Mouse (Mus musculus): ENCODE results near the gene Myo9a. TPM values are rescaled to one million over a fixed set of nuclear protein-coding genes. Genes with fewer than 3 reads are reported as not detected.

Myo9a gene
- polyA plus RNA-seq (2012; rRNA removed), result 20.8 and 21.9 TPM in 2 replicates

GRCm38 (mm10) chr9:59750267-59751065 is at the start of gene Myo9a, which contains the start of gene Senp8:
Myo9a (plus strand) TSS chr9:59750896.
Senp8 (minus strand) TSS chr9:59750710.
- DNase-seq (ENCODE audit: extremely low spot score in 1 of 2, low spot score in 1 of 2), result peak; percentile 98 to 100

DNA sequence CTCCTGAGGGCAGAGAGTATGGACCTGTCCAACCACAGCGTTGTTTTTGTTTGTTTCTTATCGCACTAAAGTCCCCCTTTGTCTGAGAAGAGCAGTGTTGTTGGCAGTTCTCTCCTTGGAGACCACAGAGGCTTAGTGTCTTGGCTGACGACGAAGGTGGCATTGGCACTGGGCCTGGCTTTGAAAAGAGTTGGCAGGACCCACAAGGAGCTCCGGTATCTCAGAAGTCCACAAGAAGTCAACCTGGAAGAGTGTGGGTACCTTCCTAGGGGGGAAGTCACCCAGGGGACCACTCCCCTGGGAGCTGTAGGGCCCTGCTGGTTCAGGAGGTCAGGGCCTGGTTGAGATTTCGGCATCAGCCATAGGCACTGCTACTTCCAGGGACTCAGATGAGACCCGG is 49.6 kb upstream of the Myo9a start:
- DNase-seq (ENCODE audit: extremely low spot score in 1 of 2, low spot score in 1 of 2), result no peak

- DNase-seq (ENCODE audit: extremely low spot score in 1 of 2, low spot score in 1 of 2), result no peak
Observed at GRCm38 (mm10) chr9:59703099-59703498, 47.6 kb upstream of the Myo9a start.

- DNase-seq (ENCODE audit: extremely low spot score in 1 of 2, low spot score in 1 of 2), result no peak
Observed at GRCm38 (mm10) chr9:59706850-59707825, 43.6 kb upstream of the Myo9a start.

GRCm38 (mm10) chr9:59709225-59709624 is 41.5 kb upstream of the Myo9a start:
- no peak for DNase-seq (ENCODE audit: extremely low spot score in 1 of 2, low spot score in 1 of 2)

DNA sequence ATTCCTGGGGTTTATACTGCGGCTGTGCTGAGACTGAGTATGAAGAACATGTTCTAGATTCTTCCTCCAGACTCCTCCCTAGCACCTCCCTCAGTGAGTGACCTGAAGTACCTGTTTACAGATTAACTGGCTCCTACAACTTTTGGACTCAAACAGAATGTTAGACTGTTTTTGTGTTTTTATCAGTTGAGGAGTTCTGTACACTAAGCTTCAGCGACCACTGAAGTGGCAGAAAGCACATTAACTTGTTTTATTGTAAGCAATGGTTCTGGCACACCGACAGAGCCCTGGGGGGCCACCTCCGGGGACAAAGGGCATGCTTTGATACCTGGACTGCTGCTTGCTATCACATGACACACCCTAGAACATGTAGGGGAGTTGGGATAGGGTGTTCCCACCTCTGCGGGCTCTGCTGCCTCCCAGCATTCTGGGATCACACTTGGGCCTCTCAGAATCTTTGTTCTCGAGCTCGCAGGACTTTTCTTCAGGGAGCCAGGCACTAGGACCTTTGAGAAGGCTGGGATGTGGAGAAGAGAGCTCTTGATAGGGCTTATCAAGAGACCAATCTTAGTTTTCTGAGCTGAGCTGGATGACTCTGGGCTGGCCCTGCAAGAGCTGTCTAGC is 34.3 kb upstream of the Myo9a start:
- DNase-seq (ENCODE audit: extremely low spot score in 1 of 2, low spot score in 1 of 2), result no peak

GRCm38 (mm10) chr9:59718237-59718636 is 32.5 kb upstream of the Myo9a start:
- no peak for DNase-seq (ENCODE audit: extremely low spot score in 1 of 2, low spot score in 1 of 2)

DNA sequence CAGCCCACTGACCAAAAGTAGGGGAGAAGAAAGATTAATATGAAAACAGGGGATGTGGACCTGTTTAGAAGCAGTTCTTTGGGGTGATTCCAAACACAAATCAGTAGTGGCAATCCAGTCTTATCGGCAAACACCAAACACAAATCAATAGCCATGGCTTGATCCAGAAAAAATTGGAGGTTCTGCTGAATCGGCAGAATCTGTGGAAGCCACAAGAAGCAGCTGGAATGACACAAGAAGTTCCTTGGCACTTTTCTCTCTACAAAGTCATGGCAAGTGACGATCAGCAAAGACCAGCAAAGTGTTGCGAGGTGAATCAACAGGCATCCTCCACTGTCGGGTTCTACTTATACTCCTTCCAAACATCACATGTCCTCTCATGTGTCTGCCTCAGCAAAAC is 29.6 kb upstream of the Myo9a start:
- no peak for DNase-seq (ENCODE audit: extremely low spot score in 1 of 2, low spot score in 1 of 2)

DNA sequence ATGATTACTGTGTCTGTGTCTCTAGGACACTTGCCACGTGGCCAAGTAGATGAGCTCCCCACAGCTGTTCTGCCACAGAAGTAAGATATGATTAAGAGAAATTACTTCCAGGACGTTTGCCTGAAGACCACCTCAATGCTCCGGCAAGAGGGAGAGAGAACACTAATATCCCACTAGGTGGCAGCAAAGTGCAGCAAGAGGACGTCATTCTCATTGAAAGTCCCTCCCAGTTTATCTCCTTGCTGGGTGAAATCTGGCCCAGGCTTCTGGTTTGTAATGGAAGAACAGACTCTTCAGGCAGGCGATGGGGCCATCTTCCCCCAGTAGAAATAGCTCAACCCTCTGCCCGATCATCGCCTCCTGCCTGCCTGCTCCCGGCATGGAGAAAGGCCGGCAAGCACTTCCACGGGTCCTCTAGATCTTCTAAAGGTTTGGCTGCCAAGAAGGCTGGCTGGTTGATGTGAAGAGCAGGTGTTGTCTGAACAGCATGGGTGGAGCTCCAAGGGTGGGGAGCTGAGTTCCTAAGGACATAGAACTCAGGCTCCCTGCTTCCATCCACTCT is 27.5 kb upstream of the Myo9a start:
- peak; percentile 56 to 87 for DNase-seq (ENCODE audit: extremely low spot score in 1 of 2, low spot score in 1 of 2)

DNA sequence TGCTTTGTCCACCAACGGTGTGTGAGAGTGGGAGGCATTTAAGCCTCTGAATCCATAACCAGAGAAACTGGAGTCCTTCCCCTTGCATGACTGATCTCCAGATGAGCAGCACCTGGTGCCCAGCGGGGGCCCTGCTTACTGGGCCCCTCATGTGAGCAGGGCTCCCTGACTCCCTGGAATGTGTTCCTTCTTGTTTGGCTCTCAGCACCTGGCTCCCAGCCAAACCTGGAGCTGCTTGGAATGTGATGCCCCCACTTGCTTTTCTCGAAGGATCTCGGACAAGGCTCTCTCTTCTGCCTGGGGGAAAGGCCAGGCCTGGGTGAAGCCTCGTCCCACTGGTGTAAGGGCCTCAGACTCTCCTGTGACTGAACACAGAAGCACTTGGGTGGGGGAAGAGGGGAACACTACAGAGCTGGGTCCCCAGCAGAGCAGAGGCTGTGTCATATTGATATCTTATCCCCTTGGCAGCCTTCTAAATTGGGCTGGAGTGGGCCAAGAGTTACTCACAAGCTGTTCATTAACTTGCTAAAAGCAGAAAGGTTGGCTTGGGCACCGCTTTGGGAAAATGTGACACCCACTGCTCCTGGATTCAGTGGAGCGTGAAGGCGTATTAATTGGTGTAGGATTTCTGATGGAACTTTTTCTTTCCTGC is 26.8 kb upstream of the Myo9a start:
- DNase-seq (ENCODE audit: extremely low spot score in 1 of 2, low spot score in 1 of 2), result peak; percentile 26 to 69

GRCm38 (mm10) chr9:59725515-59725914 is 25.2 kb upstream of the Myo9a start:
- no peak for DNase-seq (ENCODE audit: extremely low spot score in 1 of 2, low spot score in 1 of 2)

GRCm38 (mm10) chr9:59727569-59728286 is 23.0 kb upstream of the Myo9a start:
- DNase-seq (ENCODE audit: extremely low spot score in 1 of 2, low spot score in 1 of 2), result no peak

DNA sequence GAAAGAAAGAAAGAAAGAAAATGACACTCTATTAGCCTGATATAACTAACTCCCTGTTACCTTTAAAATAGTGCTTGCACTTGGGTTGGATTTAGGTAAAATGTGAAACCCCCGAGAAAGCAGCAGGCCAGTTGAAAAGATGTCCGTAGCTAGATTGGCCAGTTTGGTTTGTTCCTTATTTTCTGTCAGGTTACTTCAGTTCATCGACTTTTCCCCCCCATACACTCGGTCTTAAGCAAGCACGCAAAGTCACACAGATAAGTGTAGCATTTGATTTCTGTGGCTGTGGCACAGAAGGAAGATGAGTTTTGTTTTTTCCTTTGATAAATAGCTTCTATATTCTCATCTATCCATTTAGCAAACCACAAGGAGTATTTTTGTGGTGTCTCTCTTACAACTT is 19.6 kb upstream of the Myo9a start:
- DNase-seq (ENCODE audit: extremely low spot score in 1 of 2, low spot score in 1 of 2), result no peak

DNA sequence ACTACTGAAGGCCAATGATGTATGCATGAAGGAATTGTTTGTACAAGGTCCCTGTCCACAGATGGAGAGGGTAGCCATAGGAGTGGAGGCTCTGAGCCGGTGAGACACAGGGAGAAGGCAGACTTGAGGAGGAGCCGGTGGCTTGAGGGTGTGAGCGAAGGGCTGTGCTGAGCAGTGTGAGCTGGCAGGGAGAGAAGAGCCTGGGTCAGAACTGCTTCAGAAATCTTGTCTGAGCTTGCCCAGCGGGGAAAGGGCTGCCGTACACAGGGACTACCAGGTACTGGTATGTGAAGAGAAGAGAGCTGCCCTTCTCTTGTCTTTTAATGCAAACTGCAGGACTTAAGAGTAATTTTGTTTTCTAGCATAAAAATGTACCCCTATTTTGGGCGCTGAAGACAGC is 17.6 kb upstream of the Myo9a start:
- DNase-seq (ENCODE audit: extremely low spot score in 1 of 2, low spot score in 1 of 2), result no peak

- DNase-seq (ENCODE audit: extremely low spot score in 1 of 2, low spot score in 1 of 2), result no peak
Observed at GRCm38 (mm10) chr9:59735394-59735793, 15.3 kb upstream of the Myo9a start.

- no peak for DNase-seq (ENCODE audit: extremely low spot score in 1 of 2, low spot score in 1 of 2)
Observed at GRCm38 (mm10) chr9:59740593-59740992, 10.1 kb upstream of the Myo9a start.

- no peak for DNase-seq (ENCODE audit: extremely low spot score in 1 of 2, low spot score in 1 of 2)
Observed at GRCm38 (mm10) chr9:59743903-59744302, 6.8 kb upstream of the Myo9a start.

- DNase-seq (ENCODE audit: extremely low spot score in 1 of 2, low spot score in 1 of 2), result no peak
Observed at GRCm38 (mm10) chr9:59748387-59748786, 2.3 kb upstream of the Myo9a start.

- peak in 1 of 2 experiments; percentile 62 for DNase-seq (ENCODE audit: extremely low spot score in 1 of 2, low spot score in 1 of 2)
Observed at GRCm38 (mm10) chr9:59748969-59749368, 1.7 kb upstream of the Myo9a start.
